Mouse (Mus musculus) brain, adult 2 months (tissue): ENCODE results near the gene Mrtfa.

Source experiments
- DNase-seq: peaks from one replicate; pipeline ENCODE4 v3.0.0; 2011; ENCODE audit warnings: low read depth, low spot score

The Mrtfa gene

GRCm38 (mm10) chr15:81197197-81197596, 6.6 kb upstream of the Mrtfa start:
- no peak for DNase-seq

GRCm38 (mm10) chr15:81195447-81195846, 4.9 kb upstream of the Mrtfa start:
- DNase-seq: no peak

GRCm38 (mm10) chr15:81194791-81195190, 4.2 kb upstream of the Mrtfa start:
- DNase-seq: no peak

- DNase-seq: no peak
Observed at GRCm38 (mm10) chr15:81192858-81193257, 2.3 kb upstream of the Mrtfa start.

GRCm38 (mm10) chr15:81192316-81192715, 1.8 kb upstream of the Mrtfa start:
- DNase-seq: peak; percentile 24

GRCm38 (mm10) chr15:81191303-81191702, 746 bp upstream of the Mrtfa start:
- no peak for DNase-seq

GRCm38 (mm10) chr15:81190011-81190629, 437 bp downstream of the Mrtfa start:
- DNase-seq: peak; percentile 21

GRCm38 (mm10) chr15:81189061-81189460, 1.5 kb downstream of the Mrtfa start:
- no peak for DNase-seq

GRCm38 (mm10) chr15:81184913-81185312, 5.6 kb downstream of the Mrtfa start:
- no peak for DNase-seq

GRCm38 (mm10) chr15:81181233-81181632, 9.3 kb downstream of the Mrtfa start:
- no peak for DNase-seq

- DNase-seq: no peak
Observed at GRCm38 (mm10) chr15:81179523-81179922, 11.0 kb downstream of the Mrtfa start.

GRCm38 (mm10) chr15:81178703-81179102, 11.9 kb downstream of the Mrtfa start:
- DNase-seq: peak; percentile 17

- peak; percentile 73 for DNase-seq
Observed at GRCm38 (mm10) chr15:81177860-81178259, 12.7 kb downstream of the Mrtfa start.

GRCm38 (mm10) chr15:81175633-81176032, 14.9 kb downstream of the Mrtfa start:
- peak; percentile 25 for DNase-seq

GRCm38 (mm10) chr15:81172259-81172658, 18.3 kb downstream of the Mrtfa start:
- DNase-seq: no peak

- peak; percentile 55 for DNase-seq
Observed at GRCm38 (mm10) chr15:81168735-81169134, 21.8 kb downstream of the Mrtfa start.

GRCm38 (mm10) chr15:81167831-81168230, 22.7 kb downstream of the Mrtfa start:
- DNase-seq: no peak

GRCm38 (mm10) chr15:81166291-81166690, 24.3 kb downstream of the Mrtfa start:
- DNase-seq: no peak

GRCm38 (mm10) chr15:81164560-81165310, 25.8 kb downstream of the Mrtfa start:
- DNase-seq: no peak

- DNase-seq: no peak
Observed at GRCm38 (mm10) chr15:81161571-81161970, 29.0 kb downstream of the Mrtfa start.

GRCm38 (mm10) chr15:81160677-81161076, 29.9 kb downstream of the Mrtfa start:
- DNase-seq: no peak

GRCm38 (mm10) chr15:81159212-81159611, 31.3 kb downstream of the Mrtfa start:
- peak; percentile 20 for DNase-seq

- peak; percentile 15 for DNase-seq
Observed at GRCm38 (mm10) chr15:81158517-81159120, 31.9 kb downstream of the Mrtfa start.
